Mouse (Mus musculus): ENCODE measurements around the gene Tbc1d7. TPM values are rescaled to one million over a fixed set of nuclear protein-coding genes. Genes with fewer than 3 reads are reported as not detected.
A peak's percentile ranks its signal among the peaks of the same experiment; 100 is the strongest.

The Tbc1d7 gene
- total RNA-seq, 2 experiments from 2014 or later = 38.6 to 40.0 TPM

DNA sequence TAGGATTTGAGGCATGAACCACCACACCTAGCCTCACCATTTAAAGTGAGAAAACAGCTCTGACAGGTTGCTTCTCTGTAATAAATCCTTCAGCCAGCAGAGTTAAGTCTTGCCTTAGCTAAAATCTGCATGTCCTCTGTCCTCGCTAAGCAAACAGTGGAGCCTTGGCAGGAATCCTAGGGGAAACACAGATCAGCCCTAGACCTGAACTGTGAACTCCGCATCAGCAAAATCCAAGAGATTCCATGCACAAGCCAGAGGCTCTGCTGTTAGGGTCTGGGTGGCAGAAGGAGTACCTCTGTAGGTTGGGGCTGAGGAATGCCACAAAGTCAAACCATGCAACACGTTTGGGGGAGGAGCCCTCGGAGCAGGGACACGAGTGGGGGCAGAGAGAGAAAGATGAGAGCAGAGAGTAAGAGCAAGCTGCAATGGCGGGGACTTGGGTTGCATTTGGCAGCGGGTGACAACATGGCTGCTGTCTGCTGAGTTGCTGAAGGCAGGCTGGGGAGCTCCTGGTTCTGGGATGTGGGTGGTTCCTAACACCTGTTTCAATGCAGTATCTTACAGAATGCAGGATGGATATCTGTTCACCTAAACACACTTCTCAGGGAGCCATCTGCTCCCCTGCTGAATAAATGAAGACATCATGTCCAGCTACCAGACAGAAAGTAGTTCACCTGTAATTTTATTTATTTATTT lies 26.4 kb downstream of the Tbc1d7 start:
- DNase-seq (ENCODE audit: low spot score in 2 of 2) = no peak

DNA sequence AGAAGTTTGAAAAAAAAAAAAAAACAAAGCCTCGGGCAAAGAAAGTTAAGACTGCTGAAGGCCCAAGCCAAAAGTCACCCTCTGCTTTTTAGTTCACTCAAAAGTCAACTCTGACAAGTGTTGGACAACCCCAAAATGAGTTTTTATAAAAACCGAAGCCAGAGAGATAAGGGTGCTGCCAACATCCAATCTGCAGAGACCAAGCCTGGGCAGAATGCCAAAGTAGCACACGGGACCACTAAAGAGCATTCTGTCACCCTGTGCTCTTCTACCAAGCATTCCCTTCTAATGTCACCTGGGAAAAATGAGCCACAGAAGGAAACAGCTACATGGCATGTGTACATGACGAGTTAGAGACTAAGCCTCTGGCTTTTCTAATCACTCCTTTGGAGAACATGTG lies 36.8 kb downstream of the Tbc1d7 start:
- no peak for DNase-seq (ENCODE audit: low spot score in 2 of 2)

DNA sequence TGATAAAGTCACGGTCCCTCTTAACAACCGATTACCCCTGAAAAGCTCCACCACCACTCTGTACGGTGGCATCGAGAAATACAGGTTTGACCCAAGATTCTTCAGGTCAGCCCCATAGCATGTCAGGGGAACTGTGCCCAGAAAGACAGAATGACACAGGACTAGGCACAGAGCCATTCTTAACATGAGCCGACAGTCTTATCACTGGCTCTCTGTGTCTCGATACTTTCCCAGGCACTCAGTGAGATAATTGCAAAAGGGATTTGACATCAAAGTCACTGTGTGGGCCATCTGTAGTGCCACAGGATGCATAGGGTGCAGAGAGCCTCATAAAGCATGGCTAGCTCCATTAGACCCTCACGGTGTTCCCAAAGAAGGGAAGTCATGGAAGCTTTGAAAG lies 37.9 kb downstream of the Tbc1d7 start:
- no peak for DNase-seq (ENCODE audit: low spot score in 2 of 2)

DNA sequence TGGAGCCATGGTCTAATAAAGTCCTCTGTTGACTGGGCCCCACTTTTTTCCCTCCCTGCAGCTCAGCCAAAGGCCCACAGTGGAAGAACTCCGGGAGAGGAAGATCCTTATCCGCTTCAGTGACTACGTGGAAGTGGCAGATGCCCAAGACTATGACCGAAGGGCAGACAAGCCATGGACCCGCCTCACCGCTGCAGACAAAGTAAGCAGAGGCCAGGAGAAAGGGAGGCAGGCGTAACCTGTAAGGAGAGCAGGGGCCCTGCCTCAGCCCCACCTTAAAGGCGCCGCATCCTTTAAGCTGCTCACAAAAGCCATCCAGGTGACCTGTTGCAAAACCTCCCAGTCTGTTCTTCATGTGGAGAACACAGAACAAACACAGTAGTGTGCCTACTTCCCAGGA lies 38.4 kb downstream of the Tbc1d7 start:
- DNase-seq (ENCODE audit: low spot score in 2 of 2) = no peak

DNA sequence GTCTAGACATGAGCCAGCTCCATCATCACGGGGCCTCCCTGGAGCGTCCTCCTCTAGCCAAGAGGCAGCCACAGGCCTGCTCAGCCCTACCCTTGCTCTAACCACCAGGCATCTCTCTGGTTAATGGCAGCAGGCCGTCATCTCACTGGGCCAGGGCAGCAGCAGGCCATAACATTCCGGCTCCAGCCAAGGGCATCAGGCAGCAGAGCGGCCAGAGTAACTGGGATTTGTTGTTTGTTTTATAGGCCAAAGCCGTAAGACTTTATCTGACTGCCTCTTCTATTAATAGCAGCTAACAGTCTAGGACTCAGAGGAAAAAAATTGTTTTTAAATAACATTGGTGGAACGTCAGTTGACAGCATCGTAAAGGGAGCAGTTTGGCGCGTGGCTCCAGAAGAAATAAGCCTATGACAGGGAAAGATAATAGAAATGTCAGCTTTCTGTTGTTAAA lies 39.5 kb downstream of the Tbc1d7 start:
- no peak for DNase-seq (ENCODE audit: low spot score in 2 of 2)

DNA sequence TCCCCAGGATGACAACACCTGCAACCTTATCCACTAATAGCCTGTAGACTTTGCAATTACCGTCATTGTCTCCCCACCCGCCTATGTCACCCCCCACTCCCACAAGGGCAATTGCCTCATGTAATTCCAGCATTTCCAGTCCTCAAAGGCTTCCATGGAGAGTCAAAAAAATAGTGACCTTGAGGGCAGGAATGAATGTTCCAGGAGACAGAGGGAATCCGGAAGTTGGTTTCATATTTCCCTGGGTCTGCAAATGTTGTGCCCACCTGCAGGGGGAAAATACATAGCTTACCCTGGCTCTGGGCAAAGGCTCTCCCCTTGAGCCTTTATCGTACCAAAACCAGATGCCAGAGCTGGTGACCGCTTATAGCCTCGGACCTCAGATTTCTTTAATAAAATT lies 41.1 kb downstream of the Tbc1d7 start:
- DNase-seq (ENCODE audit: low spot score in 2 of 2) = no peak

DNA sequence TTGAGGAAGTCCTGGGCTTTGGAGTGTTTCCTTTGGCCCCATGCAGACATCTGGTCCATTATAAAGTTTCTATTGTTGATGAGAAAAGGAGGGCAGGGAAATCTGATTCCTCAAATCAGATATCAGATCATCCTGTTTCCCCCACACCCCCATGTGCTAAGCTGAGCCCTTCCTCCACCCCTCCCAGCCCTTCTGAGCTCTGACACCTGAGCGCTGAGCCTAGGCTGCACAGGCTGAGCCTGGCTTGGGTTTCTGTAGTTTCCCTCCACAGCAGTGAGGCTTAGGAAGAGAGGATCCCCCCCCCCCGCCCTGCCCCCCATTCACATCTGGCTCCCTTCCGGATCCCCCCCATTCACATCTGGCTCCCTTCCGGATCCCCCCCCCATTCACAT lies 46.6 kb downstream of the Tbc1d7 start:
- no peak for DNase-seq (ENCODE audit: low spot score in 2 of 2)

DNA sequence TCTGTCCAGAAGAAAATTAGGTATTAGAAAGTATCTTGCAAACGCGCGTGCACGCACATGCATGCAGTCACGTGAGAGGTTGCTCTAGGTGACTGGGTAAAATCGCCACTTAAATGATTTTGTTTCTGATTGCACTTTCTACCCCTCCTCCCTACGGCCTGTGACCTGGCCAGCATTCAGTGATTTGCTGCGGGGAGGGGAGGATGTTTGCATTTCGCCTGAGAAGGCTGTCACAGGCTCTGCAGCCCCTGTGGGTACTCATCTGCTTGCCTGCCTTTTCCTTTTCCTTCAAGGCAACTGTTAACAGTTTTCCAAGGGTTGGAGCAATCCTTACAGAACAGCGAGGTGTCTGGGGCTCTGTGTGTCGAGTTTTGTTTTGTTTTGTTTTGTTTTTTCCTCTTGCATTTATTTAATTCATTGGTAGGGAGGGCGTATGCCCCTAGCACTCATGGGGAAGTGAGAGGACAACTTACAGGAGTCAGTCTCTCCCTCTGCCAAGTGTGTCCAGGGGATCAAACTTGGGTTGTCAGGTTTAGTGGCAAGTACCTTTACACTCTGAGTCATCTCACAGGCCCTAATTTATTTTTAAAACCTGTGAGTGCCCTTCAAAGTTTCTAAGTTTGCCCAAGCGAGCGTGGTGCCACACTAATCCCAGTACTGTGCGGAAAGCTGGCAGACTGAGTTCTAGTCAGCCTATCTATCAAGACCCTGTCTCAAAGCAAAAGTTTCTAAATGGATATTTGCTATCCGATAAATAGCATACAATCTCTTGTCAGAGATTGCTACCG lies 47.2 kb downstream of the Tbc1d7 start:
- no peak for DNase-seq (ENCODE audit: low spot score in 2 of 2)

DNA sequence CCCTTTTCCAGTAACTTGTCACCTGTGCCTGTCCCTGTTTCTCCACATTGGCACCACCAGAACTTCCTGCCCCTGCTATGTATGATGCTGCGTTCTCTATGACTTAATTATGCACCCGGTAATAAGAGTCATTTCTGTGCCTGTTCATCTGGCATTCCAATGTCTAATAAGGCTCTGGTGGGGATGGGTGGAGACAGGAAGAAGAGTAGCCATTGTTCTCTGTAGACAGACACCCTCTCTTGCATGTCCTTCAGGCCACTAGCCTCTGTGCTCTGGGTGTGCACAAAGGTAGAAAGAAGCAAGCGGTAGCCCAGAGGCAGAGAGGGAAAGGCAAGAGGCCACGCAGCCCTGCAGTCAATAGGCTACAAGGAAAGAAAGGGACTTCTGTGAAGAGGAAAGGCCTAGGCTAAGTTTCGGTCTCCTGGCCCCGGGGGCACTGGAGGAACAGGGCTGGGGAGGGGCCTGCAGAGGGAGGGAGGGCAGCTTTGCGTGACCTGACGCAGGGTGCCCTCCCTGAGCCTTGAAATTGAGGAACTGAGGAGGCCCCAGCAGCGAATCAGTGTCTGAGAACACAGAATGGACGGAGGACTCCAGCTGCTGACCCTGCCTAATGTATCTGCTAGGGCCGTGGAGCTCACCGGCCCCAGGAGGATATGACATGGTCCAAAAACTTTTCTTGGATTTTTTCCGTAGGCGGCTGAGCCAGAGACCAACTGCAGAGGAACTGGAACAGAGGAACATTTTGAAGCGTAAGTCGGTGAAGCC lies 48.8 kb downstream of the Tbc1d7 start:
- no peak for DNase-seq (ENCODE audit: low spot score in 2 of 2)

DNA sequence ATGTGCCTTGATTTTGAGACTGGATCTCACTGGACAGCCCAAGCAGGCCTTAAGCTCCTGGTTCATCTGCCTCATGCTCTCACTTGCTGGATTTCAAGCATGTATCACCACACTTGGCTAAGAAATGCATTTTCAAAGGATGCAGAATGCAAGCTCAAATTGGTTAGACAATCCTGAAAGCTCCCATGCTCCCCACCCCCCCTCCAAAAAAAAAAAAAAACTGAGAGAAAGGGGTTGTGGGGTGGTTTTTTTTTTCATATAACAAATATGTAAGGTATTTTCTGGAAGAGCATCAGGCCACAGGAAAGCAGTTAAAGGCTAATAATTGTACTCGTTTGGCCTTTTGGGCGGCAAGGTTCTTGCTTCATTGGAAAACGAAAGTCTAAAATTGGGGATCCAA lies 58.2 kb downstream of the Tbc1d7 start:
- no peak for DNase-seq (ENCODE audit: low spot score in 2 of 2)

DNA sequence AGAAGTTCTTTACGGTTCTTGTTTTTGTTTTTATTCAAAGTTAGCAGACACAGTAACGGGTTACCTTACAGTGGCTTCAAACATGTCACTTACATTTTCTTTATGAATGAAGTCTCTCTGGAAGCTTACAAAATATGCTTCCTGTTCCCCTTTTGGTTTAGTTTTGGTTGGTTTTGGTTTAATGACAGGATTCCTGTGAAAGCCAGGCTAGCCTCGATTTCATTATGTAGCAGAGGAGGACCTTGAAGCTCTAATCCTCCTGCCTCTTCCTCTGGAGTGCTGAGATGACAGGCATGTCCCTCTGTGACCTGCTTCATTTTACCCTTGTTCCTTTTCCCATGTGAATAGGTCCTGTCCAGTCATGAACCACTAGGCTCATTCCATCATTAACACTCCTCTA lies 58.6 kb downstream of the Tbc1d7 start:
- DNase-seq (ENCODE audit: low spot score in 2 of 2) = no peak

DNA sequence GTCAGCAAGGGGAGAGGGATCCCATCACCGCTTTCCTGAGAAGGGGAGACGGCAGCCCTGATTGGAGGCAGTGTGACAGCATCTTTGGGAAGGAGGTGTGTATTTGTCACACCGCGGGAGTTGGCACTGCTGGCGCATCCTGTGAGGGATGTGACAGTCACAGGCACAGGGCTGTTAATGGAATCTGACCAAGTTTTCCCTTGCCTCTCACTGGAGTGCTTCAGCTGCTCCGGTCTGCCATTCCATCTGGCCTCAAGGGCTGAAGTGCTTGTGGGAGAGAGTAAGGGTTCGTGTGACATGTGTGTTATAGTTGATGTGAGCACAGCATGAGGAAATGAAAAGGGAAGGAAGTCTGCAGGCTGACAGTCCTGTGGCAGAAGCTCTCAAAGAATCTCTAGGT lies 59.0 kb downstream of the Tbc1d7 start:
- DNase-seq (ENCODE audit: low spot score in 2 of 2) = peak; percentile 48 to 56

DNA sequence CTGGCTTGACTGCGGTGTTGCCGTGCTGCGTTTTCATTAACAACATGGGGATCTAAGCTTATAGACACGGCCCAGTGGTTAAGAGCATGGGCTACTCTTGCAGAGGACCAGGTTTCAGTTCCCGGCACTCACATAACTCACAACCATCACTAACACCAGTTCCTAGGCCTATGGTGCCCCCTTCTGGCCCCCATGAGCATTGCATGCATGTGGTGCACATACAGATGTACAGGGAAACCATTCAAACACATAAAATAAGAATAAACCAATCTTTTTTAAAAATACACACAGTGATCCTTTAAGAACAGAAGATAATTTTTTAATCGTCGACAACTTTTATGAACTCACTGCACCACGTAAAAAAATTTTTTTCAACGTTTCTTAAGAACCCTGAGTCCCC lies 66.8 kb downstream of the Tbc1d7 start:
- no peak for DNase-seq (ENCODE audit: low spot score in 2 of 2)

DNA sequence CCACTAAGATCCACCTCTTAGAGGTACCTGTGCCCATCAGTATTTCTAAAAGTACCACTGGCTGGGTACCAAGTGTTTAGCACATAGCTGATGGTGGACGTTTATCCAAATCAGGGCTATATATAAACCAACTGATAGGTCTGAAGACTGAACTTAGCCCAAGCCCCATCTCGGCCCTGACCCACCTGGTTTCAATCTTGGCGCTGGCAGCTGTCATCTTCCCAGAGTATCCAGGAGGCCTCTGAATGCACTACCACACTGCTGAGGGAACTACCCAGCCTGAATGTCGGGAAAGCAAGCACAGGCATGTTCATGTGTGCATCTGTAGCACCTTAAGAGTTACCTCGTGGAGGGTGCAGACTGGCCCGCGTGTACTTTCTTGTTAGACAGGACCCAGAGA lies 68.4 kb downstream of the Tbc1d7 start:
- no peak for DNase-seq (ENCODE audit: low spot score in 2 of 2)

Other genes starting within 250 kb of the Tbc1d7 start
- 10 to 100 TPM; 42.2 to 42.8 TPM for gene Gfod1, start 132.7 kb upstream of the Tbc1d7 start, total RNA-seq (2021)
- gene Sirt5, start 194.0 kb upstream of the Tbc1d7 start, total RNA-seq (2021) = 10 to 100 TPM; 15.9 to 17.9 TPM
- gene Nol7, start 226.9 kb upstream of the Tbc1d7 start, total RNA-seq (2021) = 100 to 1,000 TPM in 1 of 2 experiments, 10 to 100 TPM in 1; 96.5 to 109 TPM

Measured in layer of hippocampus, postnatal 10 days (tissue).